Mouse (Mus musculus): ENCODE results near the gene Stk32c. TPM values are rescaled to one million over a fixed set of nuclear protein-coding genes. Genes with fewer than 3 reads are reported as not detected.
A peak's percentile ranks its signal among the peaks of the same experiment; 100 is the strongest.

Gene Stk32c
- total and polyA plus RNA-seq, 3 experiments: 0.21 TPM; not detected in 2

GRCm38 (mm10) chr7:139247881-139248614 lies 34.9 kb upstream of the Stk32c start, which contains the start of gene Pwwp2b:
TSS of gene Pwwp2b (plus strand) at chr7:139248482.
- Histone ChIP-seq H3K9me3 (replicated peaks; ENCODE audit: insufficient read depth, low read length) (no peaks in the 10 kb centered on the region), H3K27ac (ENCODE audit: control insufficient read depth, low read depth, low read length) (peak within 1 kb of the TSS; percentile 65), H3K9ac (ENCODE audit: control insufficient read depth, low read depth, low read length, poor library complexity, severe bottlenecking) (peak within 1 kb of the TSS; percentile 97), H3K4me3 (ENCODE audit: control insufficient read depth in 1 of 2, insufficient read depth in 1 of 2, low read depth in 2 of 2, low read length in 2 of 2) (peak within 1 kb of the TSS; percentile 91 to 97), H3K27me3 (ENCODE audit: control insufficient read depth in 1 of 2, insufficient read depth in 2 of 2, low read length in 2 of 2) (no peaks in the 10 kb centered on the region; a peak in 1 of 4 replicates), H3K36me3 (ENCODE audit: control insufficient read depth in 1 of 2, insufficient read depth in 2 of 2, low read length in 2 of 2) (0 out of 4 replicates have a peak, but pooled peaks cover 0 to 3% of the 10 kb centered on the region in 2 experiments), H3K79me2 (ENCODE audit: control insufficient read depth, insufficient read depth, low read length, poor library complexity) (peaks cover 7% of the 10 kb centered on the region; the same call in 1 of the 2 replicates), H3K4me1 (ENCODE audit: control insufficient read depth in 1 of 2, insufficient read depth in 2 of 2, low read length in 2 of 2) (peaks cover 4 to 12% of the 10 kb centered on the region in 2 experiments; a peak in 3 of 4 replicates)
- DNase-seq (ENCODE audit: low read depth, low spot score): peak; percentile 69
- TF ChIP-seq MXI1 (IDR thresholded peaks at IDR 0.05; ENCODE audit: low read depth, low read length) (peak; percentile 44; the same call in 1 of the 2 replicates), BHLHE40 (IDR thresholded peaks at IDR 0.05; ENCODE audit: borderline replicate concordance, low read depth, low read length) (0 out of 2 replicates have a peak, but pooled peaks have one; percentile 14), HCFC1 (IDR thresholded peaks at IDR 0.05; ENCODE audit: low read depth, low read length) (0 out of 2 replicates have a peak, but pooled peaks have one; percentile 27), CHD1 (IDR thresholded peaks at IDR 0.05; ENCODE audit: low read depth, low read length) (no peak), ETS1 (IDR thresholded peaks at IDR 0.05; ENCODE audit: low read depth, low read length) (0 out of 2 replicates have a peak, but pooled peaks have one; percentile 31), CHD2 (IDR thresholded peaks at IDR 0.05; ENCODE audit: low read length) (peak; percentile 32; the same call in 1 of the 2 replicates), NELFE (IDR thresholded peaks at IDR 0.05; ENCODE audit: low read depth, low read length) (peak; percentile 74), POLR2A (IDR thresholded peaks at IDR 0.05; ENCODE audit: control insufficient read depth in 1 of 2, insufficient read depth in 1 of 2, low read depth in 1 of 2, low read length in 2 of 2, poor library complexity in 1 of 2) (peak; percentile 69 to 84; a peak in 3 of 4 replicates), SMC3 (IDR thresholded peaks at IDR 0.05; ENCODE audit: low read depth, low read length) (no peak)

DNA sequence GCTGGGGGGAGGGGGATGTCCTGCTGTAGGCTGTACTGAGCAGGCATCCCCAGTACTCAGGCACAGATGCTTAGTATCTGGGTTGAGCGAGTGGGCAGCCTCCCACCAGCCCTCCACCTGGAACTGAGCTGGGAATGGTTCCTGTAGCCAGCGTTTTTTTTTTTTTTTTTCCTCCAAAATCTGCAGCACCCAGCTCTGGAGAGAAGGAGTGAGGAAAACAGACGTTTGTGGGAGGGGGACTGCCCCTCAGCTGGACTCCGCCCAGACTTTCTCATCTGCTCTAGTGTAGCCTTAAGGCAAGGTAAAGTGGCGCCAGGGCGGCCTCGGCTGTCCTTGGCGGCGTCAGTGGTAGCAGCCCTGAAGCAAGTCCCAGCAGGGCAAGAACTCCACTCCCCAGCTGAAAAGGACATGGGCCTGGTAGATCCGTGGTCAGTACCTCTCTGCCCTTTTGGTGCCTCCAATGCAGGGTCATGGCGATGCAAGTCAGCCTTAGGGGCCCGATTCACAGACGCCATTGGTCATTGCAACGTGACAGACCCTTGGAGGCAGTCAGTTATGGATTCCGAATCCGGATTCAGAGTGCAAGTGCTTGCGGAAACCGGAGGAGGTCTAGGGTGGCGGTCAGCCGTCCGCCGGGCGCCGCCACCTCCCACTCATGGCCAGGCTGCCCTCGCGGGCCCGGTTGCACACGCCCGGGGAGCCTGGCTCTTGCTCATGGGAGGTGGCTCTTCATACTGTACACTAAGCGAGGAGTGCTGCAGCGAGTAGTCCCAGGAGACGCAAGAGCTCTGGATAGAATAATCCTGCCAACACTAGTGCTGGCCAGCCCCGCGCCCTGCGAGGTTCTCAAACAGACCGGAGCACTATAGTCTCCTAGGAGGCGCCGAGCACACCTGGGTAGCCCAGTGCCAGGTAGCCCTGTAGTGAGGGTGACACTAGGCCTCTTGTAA lies 34.1 kb upstream of the Stk32c start:
- no peak overlapping the region for H3K27ac ChIP-seq (ENCODE audit: control insufficient read depth, low read depth, low read length)
- DNase-seq (ENCODE audit: low read depth, low spot score): no peak
- H3K27me3 ChIP-seq (ENCODE audit: control insufficient read depth in 1 of 2, insufficient read depth in 2 of 2, low read length in 2 of 2): no peaks in the 10 kb centered on the region; a peak in 1 of 4 replicates
- 0 out of 4 replicates have a peak, but pooled peaks cover 0 to 3% of the 10 kb centered on the region in 2 experiments for H3K36me3 ChIP-seq (ENCODE audit: control insufficient read depth in 1 of 2, insufficient read depth in 2 of 2, low read length in 2 of 2)
- no peaks in the 10 kb centered on the region for H3K9me3 ChIP-seq (replicated peaks; ENCODE audit: insufficient read depth, low read length)
- peaks cover 7% of the 10 kb centered on the region; the same call in 1 of the 2 replicates for H3K79me2 ChIP-seq (ENCODE audit: control insufficient read depth, insufficient read depth, low read length, poor library complexity)
- H3K4me1 ChIP-seq (ENCODE audit: control insufficient read depth in 1 of 2, insufficient read depth in 2 of 2, low read length in 2 of 2): peaks cover 4 to 12% of the 10 kb centered on the region in 2 experiments; a peak in 3 of 4 replicates
- peak overlapping the region; percentile 97 for H3K9ac ChIP-seq (ENCODE audit: control insufficient read depth, low read depth, low read length, poor library complexity, severe bottlenecking)
- peak overlapping the region; percentile 91 to 95; a peak in 2 of 4 replicates for H3K4me3 ChIP-seq (ENCODE audit: control insufficient read depth in 1 of 2, insufficient read depth in 1 of 2, low read depth in 2 of 2, low read length in 2 of 2)
- TF ChIP-seq EP300 (IDR thresholded peaks at IDR 0.05; ENCODE audit: low read depth in 1 of 2, low read length in 2 of 2) (no peak), POLR2AphosphoS5 (IDR thresholded peaks at IDR 0.05; ENCODE audit: borderline replicate concordance, low read depth, low read length) (no peak), POLR2AphosphoS2 (IDR thresholded peaks at IDR 0.05; ENCODE audit: low read length) (no peak), KAT2A (conservative IDR thresholded peaks at IDR 0.05; ENCODE audit: low read depth, low read length) (no peak), SIN3A (IDR thresholded peaks at IDR 0.05; ENCODE audit: low read length) (no peak), UBTF (IDR thresholded peaks at IDR 0.05; ENCODE audit: borderline replicate concordance, insufficient read depth, low read depth, low read length) (no peak), CTCF (IDR thresholded peaks at IDR 0.05 in 2 of 3, conservative IDR thresholded peaks at IDR 0.05 in 1 of 3; ENCODE audit: control insufficient read depth in 1 of 3, insufficient read depth in 1 of 3, low read depth in 2 of 3, low read length in 3 of 3, poor library complexity in 1 of 3, severe bottlenecking in 1 of 3) (no peak), USF2 (IDR thresholded peaks at IDR 0.05; ENCODE audit: borderline replicate concordance in 1 of 2, insufficient read depth in 1 of 2, low read depth in 1 of 2, low read length in 2 of 2) (no peak), NRF1 (IDR thresholded peaks at IDR 0.05; ENCODE audit: insufficient read depth, low read depth, low read length, poor library complexity, severe bottlenecking) (no peak), SMC3 (IDR thresholded peaks at IDR 0.05; ENCODE audit: low read depth, low read length) (no peak), ZNF384 (IDR thresholded peaks at IDR 0.05; ENCODE audit: low read depth, low read length) (no peak), MAFK (IDR thresholded peaks at IDR 0.05; ENCODE audit: borderline replicate concordance, low read depth, low read length) (no peak), MXI1 (IDR thresholded peaks at IDR 0.05; ENCODE audit: low read depth, low read length) (no peak), RAD21 (IDR thresholded peaks at IDR 0.05; ENCODE audit: low read depth, low read length) (no peak), TAL1 (IDR thresholded peaks at IDR 0.05; ENCODE audit: low read length) (no peak), JUND (IDR thresholded peaks at IDR 0.05; ENCODE audit: low read depth, low read length) (no peak), USF1 (IDR thresholded peaks at IDR 0.05; ENCODE audit: low read depth, low read length) (no peak), NELFE (IDR thresholded peaks at IDR 0.05; ENCODE audit: low read depth, low read length) (no peak), BHLHE40 (IDR thresholded peaks at IDR 0.05; ENCODE audit: borderline replicate concordance, low read depth, low read length) (no peak), MAZ (IDR thresholded peaks at IDR 0.05; ENCODE audit: low read depth, low read length) (no peak)

Measured in MEL (cell line).